Mouse (Mus musculus): ENCODE data around the gene Rapgef4.

Gene Rapgef4

GRCm38 (mm10) chr2:72278247-72278873 lies 297.3 kb downstream of the Rapgef4 start:
- no peak for DNase-seq (ENCODE audit: low spot score in 2 of 2)

GRCm38 (mm10) chr2:72280524-72280923 lies 299.5 kb downstream of the Rapgef4 start:
- DNase-seq (ENCODE audit: low spot score in 2 of 2): no peak

DNA sequence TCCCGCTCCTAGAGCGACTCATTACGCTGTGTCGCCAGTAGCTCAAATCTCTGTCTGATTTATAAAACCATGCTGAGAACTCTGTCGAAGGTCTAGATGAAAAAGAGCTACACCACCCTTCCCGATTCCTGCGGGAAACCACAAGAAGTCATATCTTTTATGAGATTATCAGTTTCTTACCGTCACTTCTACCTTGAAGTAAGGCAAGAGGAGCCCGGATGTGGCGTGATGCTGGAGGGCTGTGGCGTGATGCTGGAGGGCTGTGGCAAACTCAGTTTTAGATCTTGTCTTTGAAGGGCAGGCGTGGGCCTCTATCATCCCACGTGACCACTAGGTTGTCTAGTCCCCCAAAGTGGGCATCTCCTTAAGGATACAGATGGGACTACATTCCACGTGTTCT lies 300.9 kb downstream of the Rapgef4 start:
- DNase-seq (ENCODE audit: low spot score in 2 of 2): no peak

GRCm38 (mm10) chr2:72282733-72283132 lies 301.7 kb downstream of the Rapgef4 start:
- DNase-seq (ENCODE audit: low spot score in 2 of 2): no peak

DNA sequence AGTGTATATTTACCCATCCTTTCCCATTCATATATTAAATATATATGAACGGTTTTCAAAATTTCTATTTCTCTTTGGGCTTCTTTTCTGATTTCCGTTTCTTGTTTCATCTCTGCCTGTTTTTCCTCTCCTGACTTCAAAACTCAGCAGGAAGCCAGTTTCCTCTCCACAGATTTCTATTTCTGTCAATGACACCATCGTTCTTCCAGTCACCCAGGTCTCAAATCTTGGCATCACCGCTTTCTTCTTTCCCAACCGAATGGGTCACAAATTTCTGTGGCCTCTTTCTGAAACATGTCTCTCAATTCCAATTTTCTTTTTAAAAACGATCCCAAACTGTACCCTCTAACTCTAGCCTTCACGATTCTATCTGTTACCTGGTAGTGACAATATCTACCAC lies 303.6 kb downstream of the Rapgef4 start:
- DNase-seq (ENCODE audit: low spot score in 2 of 2): no peak

GRCm38 (mm10) chr2:72285256-72285887 lies 304.3 kb downstream of the Rapgef4 start, which contains the start of gene Map3k20:
Gene Map3k20, plus strand, starts transcription at chr2:72285637.
- peak in 1 of 2 experiments; percentile 59 for DNase-seq (ENCODE audit: low spot score in 2 of 2)

GRCm38 (mm10) chr2:72285888-72286661 lies 305.0 kb downstream of the Rapgef4 start:
- peak; percentile 29 to 68 for DNase-seq (ENCODE audit: low spot score in 2 of 2)

DNA sequence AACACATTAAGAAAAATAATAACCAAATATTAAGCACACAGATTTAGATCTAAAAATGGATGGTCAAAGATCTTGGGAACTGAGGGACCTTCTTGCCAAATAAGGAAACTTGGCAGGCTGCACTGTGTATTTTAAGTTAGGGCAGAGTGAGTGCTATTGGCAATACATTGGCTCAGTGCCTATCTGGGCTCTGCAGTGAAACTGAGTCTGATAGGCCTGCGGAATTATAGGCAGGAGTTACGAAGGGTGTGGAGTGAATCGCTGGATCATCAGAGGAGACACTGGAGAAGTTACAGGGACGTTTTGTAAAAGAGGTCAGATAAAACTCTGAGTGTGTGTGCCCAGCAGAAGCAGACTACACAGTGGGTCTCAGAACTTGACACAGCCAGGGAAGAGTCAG lies 306.1 kb downstream of the Rapgef4 start:
- no peak for DNase-seq (ENCODE audit: low spot score in 2 of 2)

- DNase-seq (ENCODE audit: low spot score in 2 of 2): no peak
These were observed 308.0 kb downstream of the Rapgef4 start for GRCm38 (mm10) chr2:72288932-72289534.

- DNase-seq (ENCODE audit: low spot score in 2 of 2): no peak
These were observed 310.1 kb downstream of the Rapgef4 start for GRCm38 (mm10) chr2:72291103-72291502.

GRCm38 (mm10) chr2:72292573-72292972 lies 311.5 kb downstream of the Rapgef4 start:
- DNase-seq (ENCODE audit: low spot score in 2 of 2): no peak

- DNase-seq (ENCODE audit: low spot score in 2 of 2): no peak
These were observed 314.0 kb downstream of the Rapgef4 start for GRCm38 (mm10) chr2:72294994-72295393.

DNA sequence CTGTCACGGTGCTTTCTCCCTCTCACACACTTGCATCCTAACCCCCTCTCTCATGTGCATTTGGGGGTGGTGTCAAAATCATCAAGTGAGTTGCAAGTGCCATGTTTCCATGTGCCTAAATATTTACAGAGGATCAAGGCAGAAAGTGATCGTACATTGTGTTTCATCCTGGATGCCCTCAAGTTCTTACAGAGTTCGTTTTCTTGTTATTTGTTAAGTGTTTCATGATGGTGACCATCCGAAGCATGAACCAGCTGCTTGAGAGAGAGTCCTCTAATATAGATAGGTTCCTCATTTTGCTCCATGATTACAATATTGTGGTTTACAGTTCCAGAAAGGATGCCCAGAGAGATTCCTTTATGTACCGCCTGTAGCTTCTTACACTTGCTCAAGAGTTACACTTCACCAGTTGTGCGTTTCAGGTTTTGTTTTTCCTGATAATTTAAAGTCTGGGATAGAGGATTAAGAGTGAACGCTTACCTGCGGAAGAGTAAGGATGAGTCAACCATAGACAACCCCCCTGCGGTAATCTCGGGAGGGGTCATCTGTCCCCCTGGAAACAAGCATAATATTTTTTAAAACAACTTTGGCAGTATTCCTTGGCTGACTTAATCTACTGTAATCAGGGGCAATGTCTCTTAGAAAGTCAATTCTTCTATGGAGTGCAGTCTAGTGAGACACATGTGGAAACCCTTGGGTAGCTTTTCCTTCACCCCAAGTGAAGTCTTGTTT lies 316.1 kb downstream of the Rapgef4 start:
- no peak for DNase-seq (ENCODE audit: low spot score in 2 of 2)

DNA sequence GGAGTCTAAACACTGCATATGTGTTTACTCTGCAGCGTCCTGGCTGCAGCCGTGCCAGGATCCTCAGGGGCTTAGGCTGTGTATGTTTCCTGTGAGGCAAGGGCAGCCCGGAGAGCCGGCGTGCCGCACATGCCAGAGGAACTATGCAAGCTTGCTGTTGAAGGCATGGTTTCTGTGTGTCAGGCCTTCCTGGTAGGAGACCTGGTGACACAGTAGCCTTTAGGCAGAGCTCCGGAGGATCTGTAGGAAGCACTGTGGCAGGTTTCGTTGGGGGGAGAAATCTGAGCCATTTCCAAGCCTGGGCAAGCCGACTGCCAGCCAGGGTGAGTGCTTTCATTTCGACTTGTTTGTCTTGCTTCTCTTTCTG lies 316.7 kb downstream of the Rapgef4 start:
- peak; percentile 21 to 45 for DNase-seq (ENCODE audit: low spot score in 2 of 2)

GRCm38 (mm10) chr2:72298406-72298805 lies 317.4 kb downstream of the Rapgef4 start:
- no peak for DNase-seq (ENCODE audit: low spot score in 2 of 2)

- no peak for DNase-seq (ENCODE audit: low spot score in 2 of 2)
These were observed 320.3 kb downstream of the Rapgef4 start for GRCm38 (mm10) chr2:72301194-72301916.

- DNase-seq (ENCODE audit: low spot score in 2 of 2): no peak
These were observed 324.7 kb downstream of the Rapgef4 start for GRCm38 (mm10) chr2:72305738-72306137.

Data from urinary bladder, adult 18-20 months (tissue).